Mouse (Mus musculus): Measurements from ENCODE around the gene Tepsin.

DNA sequence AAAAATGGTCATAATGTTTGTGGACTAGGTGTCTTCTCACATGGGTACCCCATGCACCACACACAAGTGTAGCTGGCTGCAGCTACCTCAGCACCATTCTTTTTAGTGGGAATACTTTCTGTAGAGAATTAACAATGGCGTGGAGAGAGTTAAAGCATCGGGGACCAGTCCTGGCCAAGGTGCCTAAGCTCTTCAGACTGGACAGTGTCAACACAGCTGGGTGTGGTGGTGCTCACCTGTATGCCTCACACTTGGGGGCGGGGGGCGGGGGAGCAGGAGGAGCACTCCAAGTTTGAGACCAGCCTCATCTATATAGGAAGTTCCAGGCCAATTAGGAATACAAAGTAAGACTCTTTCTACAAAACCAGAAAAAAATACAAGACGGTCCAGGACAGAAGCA lies 35.6 kb upstream of the Tepsin start:
- no peak for TF ChIP-seq GATA1 (IDR thresholded peaks at IDR 0.05; ENCODE audit: low read length)
- no peak for TF ChIP-seq TAL1 (IDR thresholded peaks at IDR 0.05; ENCODE audit: low read length)

Data from erythroblast, embryonic 14.5 days (primary cell).